Mouse (Mus musculus) embryo, embryonic 10.5 days (tissue): Measurements from ENCODE around the gene Dtnb.
"Not testable (repeated sequence)": the region's sequence is repeated elsewhere in the genome, so short reads cannot be mapped to it uniquely, and the experiment has no call there.

Experiments used
- DNase-seq: peaks from one replicate; pipeline ENCODE4 v3.0.0-alpha.2; 2015; ENCODE audit warnings: low spot score

Dtnb gene

DNA sequence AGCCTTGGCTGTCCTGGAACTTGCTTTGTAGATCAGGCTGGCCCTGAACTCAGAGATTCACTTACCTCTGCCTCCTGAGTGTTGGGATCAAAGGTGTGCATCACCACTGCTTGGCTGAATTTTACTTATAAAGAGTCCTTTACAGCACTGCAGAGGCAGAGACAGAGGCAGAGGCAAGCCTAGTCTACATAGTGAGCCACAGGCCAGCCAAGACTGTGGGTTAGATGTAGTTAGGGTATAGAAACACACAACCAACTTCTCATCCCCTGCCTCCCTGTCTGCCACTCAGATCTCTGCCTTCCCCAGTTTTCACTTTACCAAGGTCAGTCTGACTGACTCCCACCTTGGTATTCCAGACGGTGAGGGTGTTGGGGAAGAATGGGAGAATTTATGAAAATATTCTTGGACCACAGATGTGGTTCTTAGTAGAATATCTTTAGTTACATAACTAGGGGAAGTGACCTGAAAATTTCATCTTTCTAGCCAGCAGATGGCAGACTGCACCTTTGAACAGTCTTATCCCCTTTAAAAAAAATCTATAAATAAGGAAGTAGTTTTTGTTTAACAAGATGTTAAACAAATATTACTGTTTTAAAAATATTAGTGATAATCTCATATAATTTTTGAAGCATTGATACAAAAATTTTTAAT lies 88.9 kb downstream of the Dtnb start:
- DNase-seq: peak; percentile 42

- DNase-seq: no peak
Observed at GRCm38 (mm10) chr12:3662660-3663059, 90.5 kb downstream of the Dtnb start.

DNA sequence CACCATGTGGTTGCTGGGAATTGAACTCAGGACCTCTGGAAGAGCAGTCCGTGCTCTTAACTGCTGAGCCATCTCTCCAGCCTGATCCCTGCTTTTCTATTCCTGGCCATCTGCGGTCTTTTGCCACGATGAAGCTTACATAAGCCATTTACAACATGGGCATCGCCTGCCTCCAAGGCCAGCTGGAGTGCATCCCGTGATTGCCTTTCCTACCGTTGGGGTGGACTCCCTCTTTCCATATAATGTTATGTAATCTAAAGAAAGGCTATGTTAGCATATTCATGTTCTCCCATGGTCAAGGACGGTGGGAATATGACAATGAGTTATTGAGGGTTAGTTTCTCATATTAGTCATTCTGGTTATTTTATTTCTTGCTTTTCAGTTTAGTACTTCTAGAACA lies 91.2 kb downstream of the Dtnb start:
- no peak for DNase-seq

DNA sequence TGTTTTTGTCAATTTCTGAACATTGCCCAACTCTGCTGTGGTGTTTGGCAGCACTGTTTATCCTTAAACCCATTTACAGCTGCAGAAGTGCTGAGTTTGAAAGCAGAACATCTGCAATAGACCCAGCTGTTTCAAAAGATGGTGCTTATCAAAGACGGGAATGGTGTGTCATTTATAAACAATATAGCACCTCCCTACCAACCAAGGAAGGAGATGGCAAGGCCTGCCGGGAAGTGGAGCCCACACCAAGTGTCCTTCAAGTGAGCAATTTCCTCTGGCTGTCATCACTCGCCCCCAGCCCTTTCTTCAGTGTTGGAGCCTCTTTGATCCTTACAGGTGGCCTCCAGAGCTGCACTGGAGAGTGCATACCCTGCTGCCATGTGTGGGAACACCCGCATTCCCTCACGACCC lies 97.8 kb downstream of the Dtnb start:
- DNase-seq: peak; percentile 42

DNA sequence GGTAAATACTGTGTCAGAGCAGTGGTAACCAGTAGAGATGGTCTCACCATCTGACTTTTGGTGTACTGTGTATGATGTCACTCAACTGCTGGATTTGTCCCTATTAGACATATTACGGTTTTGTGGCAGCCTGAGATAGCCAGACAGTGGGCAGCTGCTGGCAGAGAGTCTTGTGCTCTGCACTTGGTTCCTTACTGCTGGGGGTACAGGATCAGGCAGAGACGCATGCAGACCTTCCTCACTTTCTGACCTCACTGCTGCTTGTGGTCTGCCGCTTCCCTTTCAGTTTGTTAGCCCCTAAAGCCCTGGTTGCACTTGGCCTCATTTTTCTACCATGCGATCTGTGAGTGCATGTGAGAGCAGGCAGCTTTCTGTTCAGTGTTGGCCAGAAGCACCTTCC lies 98.9 kb downstream of the Dtnb start:
- no peak for DNase-seq

- DNase-seq: no peak
Observed at GRCm38 (mm10) chr12:3672786-3673185, 100.6 kb downstream of the Dtnb start.

DNA sequence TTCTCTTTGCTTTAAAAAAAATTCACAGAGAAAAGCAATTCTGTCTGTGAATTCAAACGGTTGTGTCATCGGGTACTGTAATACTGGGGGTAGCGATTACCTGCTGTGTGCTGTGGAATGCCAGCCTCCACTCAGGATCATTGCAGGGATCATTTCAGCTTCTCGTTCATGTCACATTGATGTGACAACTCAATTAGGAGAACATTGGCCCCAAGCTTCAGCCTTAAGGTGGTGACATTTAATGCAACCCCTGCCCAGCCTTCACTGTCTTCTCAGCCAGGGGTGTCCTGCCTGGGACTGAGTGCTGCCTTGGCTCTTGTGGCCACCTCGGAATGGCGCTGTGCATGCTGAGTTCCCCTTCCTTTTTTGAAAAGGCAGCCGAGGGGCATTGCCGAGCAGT lies 101.7 kb downstream of the Dtnb start:
- no peak for DNase-seq

DNA sequence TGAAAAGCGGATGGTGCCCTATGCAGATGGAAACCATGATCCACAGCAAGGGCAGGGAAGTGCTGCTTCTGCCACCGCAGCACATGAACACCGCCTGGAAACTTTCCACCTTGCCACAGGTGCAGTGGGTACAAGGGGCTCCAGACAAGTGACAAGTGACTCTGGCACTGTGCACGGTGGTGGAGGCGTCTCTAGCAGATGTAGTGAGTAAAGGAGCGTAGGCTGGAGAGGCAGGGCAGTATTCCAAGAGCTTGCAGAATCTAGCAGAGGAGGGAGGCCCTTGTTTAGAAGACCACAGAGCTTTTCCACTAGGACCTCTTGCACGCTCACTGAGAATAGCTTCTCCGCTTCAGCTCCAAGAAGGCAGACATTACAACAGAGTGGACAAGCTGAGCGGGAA lies 102.7 kb downstream of the Dtnb start:
- DNase-seq: no peak

DNA sequence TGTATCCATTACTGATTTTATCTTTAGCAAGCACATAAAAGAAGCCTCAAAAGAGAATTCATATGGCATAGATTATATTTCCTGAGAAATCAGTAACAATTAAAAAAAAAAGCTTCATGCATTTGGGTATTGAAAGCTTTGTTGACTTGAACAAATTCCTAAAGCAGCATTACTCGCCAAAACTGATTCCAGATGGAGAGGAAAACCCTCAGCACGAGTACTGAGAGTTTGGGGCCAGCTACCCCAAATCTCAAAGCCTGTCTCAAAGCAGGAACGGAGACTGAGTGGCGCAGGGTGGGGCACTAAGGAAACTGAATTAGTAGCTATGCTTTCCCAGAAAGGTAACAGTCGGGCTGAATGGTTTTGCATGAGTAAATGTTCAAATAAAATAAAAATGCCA lies 108.5 kb downstream of the Dtnb start:
- no peak for DNase-seq

- no peak for DNase-seq
Observed at GRCm38 (mm10) chr12:3683041-3683440, 110.9 kb downstream of the Dtnb start.

DNA sequence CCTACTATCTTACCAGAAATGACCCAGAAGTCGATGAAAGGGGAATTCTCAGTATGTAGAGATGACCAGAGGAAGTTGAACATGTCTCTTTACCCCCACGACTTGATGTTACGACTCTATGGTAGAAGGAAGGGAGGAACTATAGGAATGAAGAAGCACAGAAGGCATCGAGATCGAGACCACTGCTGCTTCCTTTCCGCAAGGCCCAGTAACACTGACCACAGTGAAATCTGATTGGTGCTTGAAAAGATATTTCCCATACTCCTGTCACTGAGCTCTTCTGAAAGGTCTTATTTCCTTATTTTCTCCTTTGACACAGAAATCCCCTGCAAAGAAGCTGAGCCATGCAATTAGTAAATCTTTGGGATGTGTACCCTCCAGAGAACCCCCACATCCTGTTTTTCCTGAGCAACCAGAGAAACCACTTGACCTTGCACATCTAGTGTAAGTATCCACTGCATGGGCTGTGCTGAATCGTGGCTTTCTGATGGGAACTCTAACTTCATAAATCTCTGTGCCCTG lies 114.3 kb downstream of the Dtnb start:
- DNase-seq: no peak

GRCm38 (mm10) chr12:3690926-3691529 lies 118.8 kb downstream of the Dtnb start:
- DNase-seq: not testable (repeated sequence)

- no peak for DNase-seq
Observed at GRCm38 (mm10) chr12:3692795-3693392, 120.7 kb downstream of the Dtnb start.

- DNase-seq: peak; percentile 82
Observed at GRCm38 (mm10) chr12:3695741-3696501, 123.7 kb downstream of the Dtnb start.

DNA sequence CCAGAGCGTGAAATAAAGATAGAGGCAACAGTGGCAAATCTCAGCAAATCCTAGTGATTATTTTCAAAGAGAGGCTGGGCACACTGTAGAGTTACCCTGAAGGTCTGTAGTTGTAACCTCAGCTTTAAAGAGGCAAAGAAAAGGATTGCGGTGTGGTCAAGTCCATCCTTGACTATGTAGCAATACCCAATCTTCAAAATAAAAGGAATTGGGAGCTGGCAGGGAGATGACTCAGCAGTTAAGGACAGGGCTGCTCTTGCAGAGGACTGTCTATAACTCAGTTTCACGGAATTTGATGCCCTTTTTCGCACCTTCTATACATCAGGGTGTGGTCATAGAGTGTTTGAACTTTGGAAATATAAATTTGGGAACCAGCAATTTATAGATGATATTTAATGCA lies 128.3 kb downstream of the Dtnb start:
- DNase-seq: no peak

DNA sequence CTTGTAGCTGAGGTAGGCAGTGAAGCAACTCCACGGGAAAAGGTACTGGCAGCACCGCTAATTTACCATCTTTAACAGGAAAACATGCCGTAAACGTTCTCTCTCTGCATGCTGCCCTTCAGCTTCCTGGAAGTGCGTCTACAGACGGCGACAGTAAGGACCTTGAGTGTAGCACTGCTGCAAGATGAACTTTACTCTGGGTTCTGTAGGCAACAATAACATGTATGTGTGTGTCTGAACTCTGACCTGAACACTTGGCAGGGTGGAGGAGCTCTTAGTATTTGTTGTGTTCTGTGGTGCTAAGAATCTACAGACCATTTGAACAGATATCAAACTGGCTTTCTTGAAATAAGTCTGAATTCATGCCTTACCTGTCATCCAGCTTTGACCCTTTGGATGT lies 130.7 kb downstream of the Dtnb start:
- no peak for DNase-seq

GRCm38 (mm10) chr12:3719151-3719721 lies 147.1 kb downstream of the Dtnb start:
- DNase-seq: peak; percentile 11

DNA sequence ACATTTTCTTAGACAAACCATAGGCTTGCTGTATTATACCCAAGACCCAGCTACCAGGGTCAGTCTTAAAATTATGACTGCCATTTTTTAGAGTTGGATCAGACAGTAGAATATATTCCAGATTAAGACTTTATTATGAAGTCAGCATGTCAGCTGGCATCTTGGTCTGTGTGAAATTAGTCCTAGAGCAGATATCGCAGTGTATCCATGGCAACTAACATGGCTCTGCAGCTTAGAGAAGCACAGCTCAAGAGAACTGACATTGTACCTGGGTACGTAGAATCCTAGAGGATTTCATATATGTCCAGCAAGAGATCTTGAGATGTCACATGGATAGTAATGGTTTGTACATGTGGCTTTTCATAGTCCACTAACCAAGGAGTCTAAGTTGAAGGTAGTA lies 148.3 kb downstream of the Dtnb start:
- no peak for DNase-seq

DNA sequence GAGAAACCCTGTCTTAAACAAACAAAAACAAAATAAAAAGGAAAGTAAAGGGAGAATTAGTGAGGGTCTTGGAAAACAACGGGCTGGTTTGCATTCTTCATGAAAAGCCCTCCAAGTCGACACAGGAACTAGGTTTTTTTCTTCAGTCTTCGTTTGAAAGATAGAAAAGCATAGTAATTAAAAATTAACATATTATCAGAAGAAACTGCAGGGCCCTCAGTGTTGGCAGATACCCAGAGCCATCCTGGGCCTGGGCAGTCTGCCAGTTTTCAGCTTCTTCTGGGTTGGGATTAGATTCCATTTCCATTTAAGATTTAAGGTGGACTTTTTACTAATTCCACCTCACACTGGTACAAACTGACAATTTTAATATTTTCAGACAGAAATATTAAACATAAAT lies 151.6 kb downstream of the Dtnb start:
- DNase-seq: no peak

- DNase-seq: no peak
Observed at GRCm38 (mm10) chr12:3724822-3725370, 152.7 kb downstream of the Dtnb start.

DNA sequence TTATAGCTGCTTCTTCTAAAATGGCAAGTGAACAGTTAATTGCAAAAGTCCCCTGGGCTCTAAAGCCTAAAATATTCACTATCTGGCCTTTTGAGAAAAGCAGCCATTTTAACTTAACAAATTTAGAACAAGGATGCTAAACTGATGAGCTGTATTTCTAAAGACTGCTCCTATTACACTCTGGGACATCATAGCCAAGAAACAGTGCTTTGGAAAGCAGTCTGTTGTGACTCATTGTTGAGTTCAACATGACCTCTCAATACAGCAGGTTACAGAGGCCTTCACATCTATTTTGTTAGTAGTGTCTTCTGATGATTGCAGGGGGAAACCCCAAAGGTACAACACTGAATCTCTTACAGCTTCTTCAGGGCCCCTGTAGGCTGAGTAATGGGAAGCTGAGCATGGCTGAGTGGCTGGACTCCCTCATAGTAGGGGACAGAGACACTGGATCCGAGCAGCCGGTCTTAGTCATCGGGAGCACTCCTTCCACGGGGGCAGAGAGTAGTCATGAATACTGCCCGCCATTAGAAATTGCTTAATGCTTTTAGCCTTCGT lies 157.4 kb downstream of the Dtnb start:
- no peak for DNase-seq
